Mouse (Mus musculus): Measurements from ENCODE around the gene Etnk1. TPM values are rescaled to one million over a fixed set of nuclear protein-coding genes. Genes with fewer than 3 reads are reported as not detected.

Etnk1 gene
- total and polyA plus RNA-seq, 3 experiments = 29.9 to 37.0 (median 33.6) TPM

- no peak for DNase-seq (ENCODE audit: low read depth, low spot score)
- TF ChIP-seq CHD1 (IDR thresholded peaks at IDR 0.05; ENCODE audit: low read depth, low read length) (no peak), NRF1 (IDR thresholded peaks at IDR 0.05; ENCODE audit: insufficient read depth, low read depth, low read length, poor library complexity, severe bottlenecking) (no peak), ZC3H11A (IDR thresholded peaks at IDR 0.05; ENCODE audit: low read depth, low read length) (no peak), GATA1 (IDR thresholded peaks at IDR 0.05; ENCODE audit: low read depth, low read length) (no peak), UBTF (IDR thresholded peaks at IDR 0.05; ENCODE audit: borderline replicate concordance, insufficient read depth, low read depth, low read length) (no peak), CTCF (IDR thresholded peaks at IDR 0.05 in 2 of 3, conservative IDR thresholded peaks at IDR 0.05 in 1 of 3; ENCODE audit: control insufficient read depth in 1 of 3, insufficient read depth in 1 of 3, low read depth in 2 of 3, low read length in 3 of 3, poor library complexity in 1 of 3, severe bottlenecking in 1 of 3) (no peak), HCFC1 (IDR thresholded peaks at IDR 0.05; ENCODE audit: low read depth, low read length) (no peak), KAT2A (conservative IDR thresholded peaks at IDR 0.05; ENCODE audit: low read depth, low read length) (no peak), JUND (IDR thresholded peaks at IDR 0.05; ENCODE audit: low read depth, low read length) (no peak), ZNF384 (IDR thresholded peaks at IDR 0.05; ENCODE audit: low read depth, low read length) (no peak), E2F4 (IDR thresholded peaks at IDR 0.05; ENCODE audit: borderline replicate concordance, low read depth, low read length) (no peak), USF2 (IDR thresholded peaks at IDR 0.05; ENCODE audit: borderline replicate concordance in 1 of 2, insufficient read depth in 1 of 2, low read depth in 1 of 2, low read length in 2 of 2) (no peak), MYC (IDR thresholded peaks at IDR 0.05; ENCODE audit: low read depth, low read length) (no peak), MAFK (IDR thresholded peaks at IDR 0.05; ENCODE audit: borderline replicate concordance, low read depth, low read length) (no peak), TBP (IDR thresholded peaks at IDR 0.05; ENCODE audit: low read depth, low read length) (no peak), SIN3A (IDR thresholded peaks at IDR 0.05; ENCODE audit: low read length) (no peak)
- Histone ChIP-seq H3K79me2 (ENCODE audit: control insufficient read depth, insufficient read depth, low read length, poor library complexity) (no peaks in the 10 kb centered on the region), H3K27me3 (ENCODE audit: control insufficient read depth in 1 of 2, insufficient read depth in 2 of 2, low read length in 2 of 2) (no peaks in the 10 kb centered on the region; a peak in 1 of 4 replicates), H3K4me3 (ENCODE audit: control insufficient read depth in 1 of 2, insufficient read depth in 1 of 2, low read depth in 2 of 2, low read length in 2 of 2) (no peak overlapping the region), H3K9me3 (replicated peaks; ENCODE audit: insufficient read depth, low read length) (no peaks in the 10 kb centered on the region), H3K36me3 (ENCODE audit: control insufficient read depth in 1 of 2, insufficient read depth in 2 of 2, low read length in 2 of 2) (no peaks in the 10 kb centered on the region), H3K27ac (ENCODE audit: control insufficient read depth, low read depth, low read length) (no peak overlapping the region), H3K9ac (ENCODE audit: control insufficient read depth, low read depth, low read length, poor library complexity, severe bottlenecking) (no peak overlapping the region), H3K4me1 (ENCODE audit: control insufficient read depth in 1 of 2, insufficient read depth in 2 of 2, low read length in 2 of 2) (no peaks in the 10 kb centered on the region)
These were observed 90.9 kb downstream of the Etnk1 start for GRCm38 (mm10) chr6:143257921-143258320.

GRCm38 (mm10) chr6:143259169-143259629, 92.2 kb downstream of the Etnk1 start:
- no peak for TF ChIP-seq JUND (IDR thresholded peaks at IDR 0.05; ENCODE audit: low read depth, low read length)
- TF ChIP-seq POLR2A (IDR thresholded peaks at IDR 0.05; ENCODE audit: control insufficient read depth in 1 of 2, insufficient read depth in 1 of 2, low read depth in 1 of 2, low read length in 2 of 2, poor library complexity in 1 of 2) = no peak
- TF ChIP-seq POLR2AphosphoS2 (IDR thresholded peaks at IDR 0.05; ENCODE audit: low read length) = no peak
- no peak for TF ChIP-seq POLR2AphosphoS5 (IDR thresholded peaks at IDR 0.05; ENCODE audit: borderline replicate concordance, low read depth, low read length)
- TF ChIP-seq TBP (IDR thresholded peaks at IDR 0.05; ENCODE audit: low read depth, low read length) = no peak
- no peak for TF ChIP-seq SIN3A (IDR thresholded peaks at IDR 0.05; ENCODE audit: low read length)
- TF ChIP-seq MYC (IDR thresholded peaks at IDR 0.05; ENCODE audit: low read depth, low read length) = no peak
- no peak for TF ChIP-seq ETS1 (IDR thresholded peaks at IDR 0.05; ENCODE audit: low read depth, low read length)
- no peaks in the 10 kb centered on the region for H3K9me3 ChIP-seq (replicated peaks; ENCODE audit: insufficient read depth, low read length)
- DNase-seq (ENCODE audit: low read depth, low spot score) = no peak

More at GRCm38 (mm10) chr6:143259169-143259629, 92.2 kb downstream of the Etnk1 start:
- no peaks in the 10 kb centered on the region for H3K79me2 ChIP-seq (ENCODE audit: control insufficient read depth, insufficient read depth, low read length, poor library complexity)
- no peaks in the 10 kb centered on the region for H3K4me1 ChIP-seq (ENCODE audit: control insufficient read depth in 1 of 2, insufficient read depth in 2 of 2, low read length in 2 of 2)
- no peak overlapping the region for H3K9ac ChIP-seq (ENCODE audit: control insufficient read depth, low read depth, low read length, poor library complexity, severe bottlenecking)
- H3K36me3 ChIP-seq (ENCODE audit: control insufficient read depth in 1 of 2, insufficient read depth in 2 of 2, low read length in 2 of 2) = no peaks in the 10 kb centered on the region
- H3K27ac ChIP-seq (ENCODE audit: control insufficient read depth, low read depth, low read length) = no peak overlapping the region
- no peaks in the 10 kb centered on the region; a peak in 1 of 4 replicates for H3K27me3 ChIP-seq (ENCODE audit: control insufficient read depth in 1 of 2, insufficient read depth in 2 of 2, low read length in 2 of 2)
- no peak overlapping the region for H3K4me3 ChIP-seq (ENCODE audit: control insufficient read depth in 1 of 2, insufficient read depth in 1 of 2, low read depth in 2 of 2, low read length in 2 of 2)

Measured in MEL (cell line).